Mouse (Mus musculus) ovary, adult 10 weeks (tissue): ENCODE results near the gene Etfdh. TPM values are rescaled to one million over a fixed set of nuclear protein-coding genes. Genes with fewer than 3 reads are reported as not detected.

ENCODE experiments used
- polyA plus RNA-seq: library from polyadenylated mRNA; stranded (reverse); fragments of 350-450 nt; fragmentation: Illumina TruSeq; extraction: RNeasy Lipid Tissue Mini Kit (QIAGEN cat#74804); gene quantifications from one replicate; pipeline ENCODE4 v1.2.3, GENCODE M21; 2014

Etfdh gene
- polyA plus RNA-seq: 158 TPM

DNA sequence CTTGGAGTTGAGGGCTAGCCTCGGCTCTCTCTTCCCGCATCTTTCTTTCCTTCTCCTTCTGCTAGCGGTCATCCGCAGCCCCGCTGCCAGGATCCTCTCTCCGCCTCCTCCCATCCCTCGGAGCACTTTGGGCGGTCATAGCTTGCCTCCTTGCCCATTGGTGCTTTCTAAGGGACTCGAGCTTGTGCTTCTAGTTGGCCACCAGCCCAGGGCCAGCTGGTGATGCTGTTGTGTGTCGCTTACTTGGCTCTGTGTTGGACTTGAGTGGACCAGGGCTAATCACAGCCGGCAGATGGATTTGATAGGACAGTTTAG lies at the start of gene Etfdh:
Gene Etfdh, minus strand, starts transcription at position 85 of the 315 bp plus-strand sequence.

DNA sequence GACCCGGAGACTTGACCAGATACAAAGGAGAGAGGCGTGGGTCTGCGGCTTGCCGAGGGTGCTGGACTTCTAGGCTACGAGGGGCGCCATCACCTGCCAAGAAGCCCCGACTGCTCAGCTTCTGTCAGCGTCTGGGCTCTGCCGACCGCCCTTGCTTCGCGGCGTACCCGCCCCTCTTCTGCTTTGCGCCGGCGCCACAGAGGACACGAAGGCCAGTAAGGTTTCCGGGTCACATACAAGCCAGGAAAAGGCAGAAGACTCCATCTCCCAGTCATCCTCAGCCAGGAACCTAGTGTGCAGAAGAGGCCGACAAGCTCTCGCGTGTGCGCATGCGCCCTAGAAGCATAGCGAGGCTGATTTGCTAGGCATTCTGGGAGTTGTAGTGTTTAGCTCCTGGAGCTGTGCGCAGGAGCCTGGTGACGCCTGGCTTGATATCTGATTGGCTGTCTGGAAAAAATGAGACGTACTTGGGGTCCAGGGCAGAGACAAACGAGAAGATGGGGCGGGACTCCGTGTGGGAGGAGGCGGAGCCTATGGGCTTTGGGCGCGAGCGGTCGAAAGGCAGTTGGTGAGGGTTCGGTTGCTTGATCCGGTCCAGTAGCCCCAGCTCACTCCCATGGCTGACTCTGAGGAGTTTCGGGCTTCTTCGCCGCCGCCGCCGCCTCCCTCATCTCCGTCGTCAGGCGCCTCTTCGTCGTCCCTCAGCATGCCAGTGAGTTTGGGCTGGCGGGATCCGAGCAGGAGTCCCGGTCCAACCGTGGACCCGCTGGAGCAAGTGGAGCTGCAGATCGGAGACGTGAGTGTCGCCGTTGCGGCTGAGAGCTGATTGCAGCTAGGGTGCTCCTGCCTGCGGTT lies 512 bp downstream of the Etfdh start, which contains the start of gene 4930579G24Rik:
Gene 4930579G24Rik, plus strand, starts transcription at position 519 of the 855 bp plus-strand sequence.

GRCm38 (mm10) chr3:79590863-79591792 lies 38.2 kb downstream of the Etfdh start, which contains the start of gene Ppid:
Gene Ppid, plus strand, starts transcription at chr3:79591342.

GRCm38 (mm10) chr3:79567703-79568362 lies 61.5 kb downstream of the Etfdh start, which contains the start of gene Fnip2:
Gene Fnip2, minus strand, starts transcription at chr3:79567796.

Other genes with a start within 250 kb of the Etfdh start
- gene Fnip2, start 61.7 kb downstream of the Etfdh start, polyA plus RNA-seq: 9.6 TPM
- 363 TPM for gene Ppid, start 38.2 kb downstream of the Etfdh start, polyA plus RNA-seq
- gene 4930579G24Rik, start 421 bp downstream of the Etfdh start, polyA plus RNA-seq: 10.5 TPM
- gene Rxfp1, start 108.4 kb upstream of the Etfdh start, polyA plus RNA-seq: 11.5 TPM
- gene Tmem144, start 223.3 kb upstream of the Etfdh start, polyA plus RNA-seq: 5.9 TPM